Mouse (Mus musculus): ENCODE data around the gene Cbln1.

Gene Cbln1

GRCm38 (mm10) chr8:87469931-87470833 is 2.2 kb downstream of the Cbln1 start:
- in situ Hi-C loops (cut with MseI, MboI): no loop called here

DNA sequence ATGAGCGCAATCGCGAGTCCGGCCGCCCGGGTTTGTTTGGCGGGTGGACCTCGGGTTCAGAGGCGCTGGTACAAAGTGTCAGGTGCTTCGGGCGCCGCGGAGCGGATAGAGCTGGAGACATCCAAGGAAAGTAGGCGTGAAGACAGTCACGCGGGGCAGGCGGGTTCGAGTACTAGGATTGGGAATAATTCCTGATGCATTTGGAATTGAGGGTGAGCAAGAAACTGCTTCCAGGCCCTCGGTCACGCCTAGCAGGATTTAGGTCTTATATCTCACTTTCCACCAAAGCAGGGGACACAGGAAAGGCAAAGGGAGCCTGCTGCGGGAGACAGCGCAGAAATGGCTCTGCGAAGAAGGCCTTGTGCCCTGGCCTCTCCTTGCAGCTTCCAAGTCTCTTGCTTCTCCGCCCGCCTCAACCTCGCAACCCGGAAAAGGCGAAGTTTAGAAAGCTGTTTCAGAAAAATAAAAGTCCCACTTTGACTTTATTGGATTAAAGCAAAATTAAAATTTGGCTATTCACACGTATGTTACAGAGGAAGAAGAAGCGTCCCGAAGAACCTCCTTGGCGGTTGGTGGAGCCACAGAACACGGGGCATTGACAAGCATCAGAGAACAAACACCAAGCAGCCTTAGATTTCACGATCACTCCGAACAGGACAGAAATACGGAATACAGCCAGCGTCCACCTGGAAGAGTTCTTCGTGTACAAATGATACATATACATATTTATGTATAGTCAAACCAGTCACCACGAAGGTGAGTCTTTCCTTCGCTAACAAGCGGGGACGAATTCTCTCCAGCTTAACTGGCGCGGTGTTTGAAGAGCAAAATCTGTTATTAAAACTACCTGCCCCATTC is 3.2 kb downstream of the Cbln1 start:
- in situ Hi-C loops (cut with MseI, MboI): no loop called here

DNA sequence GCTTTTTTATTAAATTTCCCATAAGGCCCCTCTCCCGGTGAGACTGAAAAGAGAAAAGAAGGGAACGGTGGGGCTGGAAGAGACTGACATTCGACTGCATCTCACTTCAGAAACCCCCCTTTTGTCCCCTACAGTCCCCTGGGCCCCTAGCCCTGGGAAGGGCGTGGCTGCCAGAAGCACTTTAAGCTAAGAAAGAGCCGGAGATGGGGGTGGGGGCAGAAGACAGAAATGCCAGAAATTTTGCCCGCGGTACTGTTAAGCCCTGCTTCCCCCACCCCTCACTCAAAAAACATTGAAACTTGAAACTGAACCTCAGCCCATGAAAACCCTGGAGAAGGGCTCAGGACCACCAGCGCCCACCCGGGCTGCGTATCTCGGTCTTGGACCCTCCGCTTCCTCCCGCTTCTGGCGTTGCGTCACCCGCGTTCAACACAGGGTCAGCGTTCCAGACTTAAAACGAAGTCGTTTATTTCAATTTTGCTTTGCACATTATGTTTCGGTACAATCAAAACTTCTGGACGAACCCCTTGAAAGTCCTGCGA is 3.9 kb downstream of the Cbln1 start:
- in situ Hi-C loops (cut with MseI, MboI): no loop called here

- in situ Hi-C loops (cut with MseI, MboI): no loop called here
Measured at GRCm38 (mm10) chr8:87467906-87468305, 4.5 kb downstream of the Cbln1 start.

- in situ Hi-C loops (cut with MseI, MboI): no loop called here
Measured at GRCm38 (mm10) chr8:87466936-87467602, 5.3 kb downstream of the Cbln1 start.

- in situ Hi-C loops (cut with MseI, MboI): no loop called here
Measured at GRCm38 (mm10) chr8:87466335-87466734, 6.1 kb downstream of the Cbln1 start.

DNA sequence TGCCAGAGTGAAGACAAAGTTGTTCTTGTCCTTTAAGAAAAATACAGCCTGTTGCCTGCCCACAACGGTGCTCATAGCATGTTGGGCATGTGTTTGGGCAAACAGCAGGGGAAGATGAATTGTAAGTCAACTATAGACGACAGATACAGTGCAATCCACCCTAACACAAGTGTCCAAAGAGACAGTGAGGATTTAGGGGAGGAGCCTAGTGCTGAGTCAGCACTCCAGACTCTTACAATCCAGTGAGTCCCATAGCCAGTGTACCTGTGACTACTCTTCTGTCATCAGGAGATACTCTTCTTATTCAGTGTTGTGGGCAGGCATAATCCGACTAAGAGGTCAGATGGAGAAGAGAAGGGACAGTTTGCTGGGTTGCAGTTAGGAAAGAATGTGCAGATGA is 8.0 kb downstream of the Cbln1 start:
- in situ Hi-C loops (cut with MseI, MboI): no loop called here

GRCm38 (mm10) chr8:87461801-87462200 is 10.6 kb downstream of the Cbln1 start:
- in situ Hi-C loops (cut with MseI, MboI): no loop called here

GRCm38 (mm10) chr8:87456949-87457348 is 15.5 kb downstream of the Cbln1 start:
- in situ Hi-C loops (cut with MseI, MboI): no loop called here

DNA sequence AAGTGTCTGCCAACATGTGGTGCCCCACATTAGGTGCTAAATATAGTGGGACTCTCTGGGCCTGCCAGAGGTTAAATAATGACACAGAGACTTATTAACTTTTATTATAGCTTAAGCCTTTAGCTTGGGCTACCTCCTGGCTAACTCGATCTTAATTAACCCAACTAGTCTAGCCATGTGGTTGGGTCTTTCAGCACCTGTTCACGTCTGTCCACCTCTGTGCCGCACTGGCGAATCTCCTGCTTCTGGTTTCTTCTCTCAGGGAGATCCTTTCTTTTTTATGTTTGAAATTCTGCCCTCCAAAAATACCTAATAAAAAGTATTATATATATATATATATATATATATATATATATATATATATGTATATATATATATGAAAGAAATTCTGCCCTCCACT is 19.6 kb downstream of the Cbln1 start:
- in situ Hi-C loops (cut with MseI, MboI): no loop called here

DNA sequence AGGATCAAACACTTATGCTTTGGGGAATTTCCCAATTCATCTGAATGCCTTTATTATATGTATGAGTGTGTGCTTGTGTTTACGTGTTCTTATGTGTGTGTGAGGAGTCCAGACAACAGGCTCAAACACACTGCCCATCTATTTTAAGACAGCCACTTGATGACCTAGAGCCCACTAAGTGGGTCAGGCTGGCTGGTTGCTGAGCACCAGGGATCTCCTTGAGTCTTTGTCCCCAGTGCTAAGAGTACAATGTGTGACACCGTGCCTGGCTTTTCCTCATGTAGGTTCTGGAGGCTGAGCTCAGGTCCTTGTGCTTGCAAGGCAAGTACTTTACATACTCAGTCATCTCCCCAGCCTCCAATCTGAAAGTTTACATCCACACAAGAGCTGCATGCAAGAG is 20.7 kb downstream of the Cbln1 start:
- in situ Hi-C loops (cut with MseI, MboI): no loop called here

GRCm38 (mm10) chr8:87434592-87434991 is 37.8 kb downstream of the Cbln1 start:
- in situ Hi-C loops (cut with MseI, MboI): no loop called here

DNA sequence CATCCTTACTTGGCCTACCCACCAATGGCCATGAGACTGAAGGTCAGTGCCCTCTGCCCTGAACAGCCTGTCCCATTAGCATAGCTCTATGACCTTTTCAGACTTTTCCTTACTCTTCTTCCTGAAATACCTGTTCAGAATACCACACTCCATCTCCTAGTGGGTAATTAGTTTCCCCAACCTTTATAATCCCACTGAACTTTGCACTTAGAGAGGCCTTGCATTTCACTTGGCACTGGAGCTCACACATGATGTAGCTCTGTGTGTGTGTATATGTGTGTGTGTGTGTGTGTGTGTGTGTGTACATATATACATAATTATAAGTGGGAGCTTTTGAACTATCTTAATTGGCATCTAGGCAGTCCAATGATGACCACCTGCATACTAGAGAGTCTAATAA is 45.2 kb downstream of the Cbln1 start:
- in situ Hi-C loops (cut with MseI, MboI): no loop called here

GRCm38 (mm10) chr8:87424706-87425105 is 47.7 kb downstream of the Cbln1 start:
- in situ Hi-C loops (cut with MseI, MboI): no loop called here

DNA sequence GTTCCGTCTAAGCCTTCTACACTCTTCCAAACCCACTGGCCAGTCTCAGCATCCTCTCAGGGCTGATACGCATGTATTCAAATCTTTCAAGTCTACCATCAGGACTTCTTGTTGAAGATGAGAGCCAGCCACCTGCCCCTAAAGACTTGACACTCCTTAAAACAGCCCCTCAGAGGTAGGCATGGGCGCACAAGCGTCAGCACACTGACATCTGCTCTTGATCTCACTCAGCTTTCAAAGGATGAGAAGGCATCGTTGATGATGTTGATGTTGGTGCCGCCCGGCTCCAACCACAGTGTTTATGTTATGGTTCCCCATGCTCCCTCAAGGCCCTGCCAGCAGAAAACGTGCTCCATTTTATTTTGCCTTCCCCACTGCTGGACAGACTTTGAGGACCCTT is 50.7 kb downstream of the Cbln1 start:
- in situ Hi-C loops (cut with MseI, MboI): no loop called here

All from mouse trophoblast stem cell (cell line).